Mouse (Mus musculus) midbrain, embryonic 16.5 days (tissue): ENCODE measurements around the gene Pfpl. TPM values are rescaled to one million over a fixed set of nuclear protein-coding genes. Genes with fewer than 3 reads are reported as not detected.

ENCODE experiments used
- ATAC-seq: fragments of 200-750 bp; cut with Nextera tagmentation; 2 replicates; pipeline ENCODE4 v1.8.0; 2017; ENCODE audit warnings: moderate TSS enrichment
- H3K27ac ChIP-seq: fragments of 300-500 bp; sonication (generic); 2 replicates; pipeline ENCODE4 v1.5.1; 2014; ENCODE audit warnings: mild to moderate bottlenecking, low read length, mixed read lengths
- H3K27me3 ChIP-seq: fragments of 300-500 bp; sonication (generic); 2 replicates; pipeline ENCODE4 v1.6.1; 2014; ENCODE audit warnings: low read depth, low read length, mixed read lengths; ENCODE audit not compliant: control insufficient read depth, insufficient read depth
- H3K36me3 ChIP-seq: fragments of 300-500 bp; sonication (generic); 2 replicates; pipeline ENCODE4 v1.6.1; 2014; ENCODE audit warnings: mild to moderate bottlenecking, low read length, moderate library complexity, mixed read lengths; ENCODE audit not compliant: control insufficient read depth, insufficient read depth
- H3K4me1 ChIP-seq: fragments of 300-500 bp; sonication (generic); 2 replicates; pipeline ENCODE4 v1.6.1; 2014; ENCODE audit warnings: mild to moderate bottlenecking, low read length, mixed read lengths; ENCODE audit not compliant: control insufficient read depth, insufficient read depth
- H3K4me2 ChIP-seq: fragments of 300-500 bp; sonication (generic); 2 replicates; pipeline ENCODE4 v1.6.1; 2014; ENCODE audit warnings: mild to moderate bottlenecking, low read length, mixed read lengths
- H3K4me3 ChIP-seq: fragments of 300-500 bp; sonication (generic); 2 replicates; pipeline ENCODE4 v1.5.1; 2014; ENCODE audit warnings: low read depth, mild to moderate bottlenecking, low read length, moderate library complexity, mixed read lengths
- H3K9ac ChIP-seq: fragments of 300-500 bp; sonication (generic); 2 replicates; pipeline ENCODE4 v1.6.1; 2014; ENCODE audit warnings: low read depth, low read length, mixed read lengths
- H3K9me3 ChIP-seq: fragments of 300-500 bp; sonication (generic); replicated peaks from 2 replicates; pipeline ENCODE4 v1.6.1; 2014; ENCODE audit warnings: mild to moderate bottlenecking, low read length, mixed read lengths; ENCODE audit not compliant: control insufficient read depth, poor library complexity, severe bottlenecking
- WGBS: fragments of 180-500 bp; shearing (Covaris S2); extraction: QIAGEN DNeasy Blood & Tissue Kit; methylation state at CpG from one replicate; pipeline ENCODE4 v1.1.7; 2014; 5-methylcytosine and 5-hydroxymethylcytosine counted together
- polyA plus RNA-seq: library from polyadenylated mRNA; unstranded; fragments of >200 nt; fragmentation: Nextera tagmentation; extraction: Ambion mirVana; gene quantifications from 2 replicates; pipeline ENCODE4 v1.2.1, GENCODE M21; 2015

The Pfpl gene
- polyA plus RNA-seq, 1 experiment from 2014 or later: not detected

DNA sequence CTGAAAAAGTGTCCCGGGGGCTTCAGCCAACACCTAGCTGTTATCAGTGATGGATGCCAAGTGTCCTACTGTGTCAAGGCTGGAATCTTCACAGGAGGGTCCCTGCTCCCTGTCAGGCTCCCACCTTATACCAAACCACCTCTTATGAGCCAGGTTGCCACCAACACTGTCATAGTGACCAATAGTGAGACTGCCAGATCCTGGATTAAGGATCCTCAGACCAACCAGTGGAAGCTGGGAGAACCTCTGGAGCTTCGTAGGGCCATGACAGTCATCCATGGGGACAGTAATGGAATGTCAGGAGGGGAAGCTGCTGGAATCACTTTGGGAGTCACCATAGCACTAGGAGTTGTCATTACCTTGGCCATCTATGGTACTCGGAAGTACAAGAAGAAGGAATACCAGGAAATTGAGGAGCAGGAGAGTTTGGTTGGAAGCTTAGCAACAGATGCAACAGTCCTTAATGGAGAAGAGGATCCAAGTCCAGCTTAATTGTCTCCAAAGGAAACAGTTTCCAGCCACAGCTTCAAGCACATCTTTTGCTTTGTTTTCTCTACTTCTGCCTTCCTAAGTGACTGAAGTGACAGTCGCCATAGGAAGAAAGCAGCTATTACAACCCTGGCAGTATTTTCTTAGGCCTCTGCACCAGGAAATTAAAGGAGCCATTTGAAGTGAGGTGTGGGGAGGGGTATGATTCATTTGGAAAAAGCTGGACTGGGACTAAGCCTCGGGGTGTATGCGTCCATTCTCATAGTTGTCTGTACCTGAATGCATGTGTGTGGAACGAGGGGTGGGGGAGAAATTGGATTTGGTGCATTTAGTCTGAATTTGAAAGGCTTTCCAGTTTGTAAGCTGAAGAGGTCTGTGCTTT, 35.4 kb downstream of the Pfpl start:
- H3K4me2 ChIP-seq: no peak overlapping the region
- WGBS: 63% methylated on average over 7 of the region's 7 CpGs
- H3K9ac ChIP-seq: no peak overlapping the region
- no peak overlapping the region for H3K27ac ChIP-seq
- no peaks in the 10 kb centered on the region for H3K9me3 ChIP-seq
- 0 out of 2 replicates have a peak, but pooled peaks cover 4% of the 10 kb centered on the region for H3K36me3 ChIP-seq
- H3K4me1 ChIP-seq: no peaks in the 10 kb centered on the region
- H3K4me3 ChIP-seq: no peak overlapping the region
- no peak for ATAC-seq
- H3K27me3 ChIP-seq: no peaks in the 10 kb centered on the region

DNA sequence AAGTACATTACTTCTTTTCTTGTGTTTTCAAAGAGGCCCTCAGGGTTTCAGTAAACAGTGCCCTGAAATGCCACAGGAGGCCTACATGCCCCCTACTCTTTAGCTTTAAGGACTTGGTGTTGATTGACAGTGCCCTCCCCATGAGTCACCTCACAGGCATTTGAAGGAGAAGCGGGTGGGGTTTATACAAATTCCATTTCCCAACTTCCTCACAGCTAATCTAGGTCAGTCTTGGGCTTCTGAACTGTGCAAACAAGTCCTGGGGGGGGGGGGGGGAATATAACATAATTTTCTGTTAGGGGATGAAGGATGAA, 36.0 kb downstream of the Pfpl start:
- Histone ChIP-seq H3K4me1 (no peaks in the 10 kb centered on the region), H3K4me2 (no peak overlapping the region), H3K9me3 (no peaks in the 10 kb centered on the region), H3K36me3 (peaks cover 4% of the 10 kb centered on the region; the same call in 1 of the 2 replicates), H3K9ac (no peak overlapping the region), H3K4me3 (no peak overlapping the region), H3K27me3 (no peaks in the 10 kb centered on the region), H3K27ac (no peak overlapping the region)
- no peak for ATAC-seq
- WGBS: 39% methylated on average over 1 of the region's 1 CpGs

DNA sequence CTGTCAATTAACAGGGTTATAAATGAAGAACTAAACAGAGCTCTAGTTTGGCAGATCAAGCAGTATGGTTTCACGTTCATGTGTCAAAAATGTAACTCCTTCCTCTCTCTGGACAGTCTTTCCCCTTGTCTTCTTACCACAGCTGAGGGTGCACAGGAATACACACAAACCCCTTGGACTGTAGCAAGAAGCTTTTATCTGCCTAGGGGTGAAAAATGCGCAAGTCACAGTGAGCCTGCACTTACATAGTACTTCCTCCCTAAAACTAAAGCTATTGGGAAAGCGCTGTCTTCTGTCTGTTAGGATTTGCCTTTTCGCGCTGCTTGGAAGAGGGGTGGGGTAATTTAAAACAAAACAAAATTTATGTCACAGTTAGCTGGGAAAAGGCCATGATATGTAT, 36.4 kb downstream of the Pfpl start:
- Histone ChIP-seq H3K36me3 (peaks cover 9% of the 10 kb centered on the region), H3K4me2 (no peak overlapping the region), H3K9ac (no peak overlapping the region), H3K4me3 (no peak overlapping the region), H3K9me3 (no peaks in the 10 kb centered on the region), H3K27me3 (no peaks in the 10 kb centered on the region), H3K4me1 (no peaks in the 10 kb centered on the region), H3K27ac (no peak overlapping the region)
- WGBS: 79% methylated on average over 5 of the region's 5 CpGs
- ATAC-seq: no peak

DNA sequence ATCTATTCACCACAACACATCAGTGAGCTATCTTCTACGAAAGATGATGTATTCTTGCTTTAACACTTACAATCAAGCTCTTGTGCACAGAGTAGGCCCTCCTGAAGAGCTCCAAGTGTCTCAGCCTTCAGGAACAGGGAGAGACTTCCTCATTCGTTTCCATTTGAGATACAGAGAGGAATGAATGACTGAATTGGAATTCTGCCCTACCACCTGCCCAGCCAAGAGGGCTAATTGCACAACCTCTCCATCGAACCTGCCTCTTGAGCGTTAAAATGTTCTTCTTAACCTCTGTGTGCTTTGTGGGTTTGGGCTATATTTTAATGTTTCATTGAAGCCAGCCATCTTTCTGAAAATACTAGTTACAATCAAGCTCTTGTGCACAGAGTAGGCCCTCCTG, 37.0 kb downstream of the Pfpl start:
- Histone ChIP-seq H3K9me3 (no peaks in the 10 kb centered on the region), H3K9ac (no peak overlapping the region), H3K27ac (no peak overlapping the region), H3K36me3 (peaks cover 13% of the 10 kb centered on the region), H3K4me2 (no peak overlapping the region), H3K27me3 (no peaks in the 10 kb centered on the region), H3K4me3 (no peak overlapping the region), H3K4me1 (no peaks in the 10 kb centered on the region)
- no peak for ATAC-seq
- WGBS: 89% methylated on average over 4 of the region's 4 CpGs

DNA sequence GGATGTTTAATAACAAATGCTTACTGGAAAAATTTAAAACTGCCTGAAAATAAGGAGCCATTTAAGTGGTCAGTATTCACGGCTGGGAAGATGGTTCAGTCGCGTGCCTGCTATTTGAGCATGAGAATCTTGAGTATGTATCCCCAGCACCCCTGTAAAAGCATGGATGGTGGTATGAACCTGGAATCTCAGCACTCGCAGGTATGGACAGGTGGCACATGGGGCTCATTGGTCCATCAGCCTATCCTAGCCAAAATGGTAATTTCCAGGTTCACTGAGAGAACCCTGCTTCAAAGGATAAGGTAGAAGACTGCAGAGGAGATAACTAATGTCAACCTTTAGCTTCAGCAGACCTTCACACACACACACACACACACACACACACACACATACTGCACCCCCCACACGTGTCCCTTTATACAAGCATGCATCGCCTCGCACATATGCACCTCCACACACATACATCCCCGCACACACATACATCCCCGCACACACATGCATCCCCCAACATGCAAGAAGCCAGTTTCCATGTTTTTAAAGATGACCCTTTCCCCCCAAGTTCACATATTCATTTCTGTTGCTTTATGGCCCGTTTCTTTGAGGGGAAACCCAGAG, 37.9 kb downstream of the Pfpl start:
- H3K9me3 ChIP-seq: no peaks in the 10 kb centered on the region
- H3K4me1 ChIP-seq: no peaks in the 10 kb centered on the region
- H3K27ac ChIP-seq: no peak overlapping the region
- no peak; the same call in 1 of the 2 replicates for ATAC-seq
- H3K9ac ChIP-seq: no peak overlapping the region
- H3K4me2 ChIP-seq: no peak overlapping the region
- no peak overlapping the region for H3K4me3 ChIP-seq
- H3K36me3 ChIP-seq: peaks cover 13% of the 10 kb centered on the region
- 93% methylated on average over 10 of the region's 10 CpGs for WGBS
- H3K27me3 ChIP-seq: no peaks in the 10 kb centered on the region

DNA sequence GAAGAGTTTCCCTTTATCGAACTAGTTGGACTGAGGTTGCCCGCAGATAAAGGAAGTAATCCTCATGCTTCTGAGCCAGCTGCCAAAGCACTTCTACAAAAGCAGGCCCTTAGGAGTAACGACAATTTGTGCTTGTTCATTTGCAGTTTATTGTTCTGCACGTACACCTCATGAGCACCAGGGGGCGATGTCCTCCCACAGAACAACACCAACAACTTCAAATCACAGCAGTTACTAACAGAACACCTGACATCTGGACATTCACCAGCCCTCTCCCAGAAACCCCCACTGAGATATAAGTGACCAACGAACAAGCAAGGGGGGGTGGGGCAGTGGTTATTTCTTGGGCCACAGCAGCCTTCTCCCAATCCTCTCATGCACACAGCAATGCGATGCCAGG, 38.5 kb downstream of the Pfpl start:
- 27% methylated on average over 7 of the region's 7 CpGs for WGBS
- H3K9ac ChIP-seq: no peak overlapping the region
- no peak overlapping the region for H3K4me3 ChIP-seq
- 0 out of 2 replicates have a peak, but pooled peaks have one; percentile 40 for ATAC-seq
- H3K4me2 ChIP-seq: no peak overlapping the region
- H3K27me3 ChIP-seq: no peaks in the 10 kb centered on the region
- no peak overlapping the region for H3K27ac ChIP-seq
- no peaks in the 10 kb centered on the region for H3K4me1 ChIP-seq
- peaks cover 16% of the 10 kb centered on the region for H3K36me3 ChIP-seq
- H3K9me3 ChIP-seq: no peaks in the 10 kb centered on the region

DNA sequence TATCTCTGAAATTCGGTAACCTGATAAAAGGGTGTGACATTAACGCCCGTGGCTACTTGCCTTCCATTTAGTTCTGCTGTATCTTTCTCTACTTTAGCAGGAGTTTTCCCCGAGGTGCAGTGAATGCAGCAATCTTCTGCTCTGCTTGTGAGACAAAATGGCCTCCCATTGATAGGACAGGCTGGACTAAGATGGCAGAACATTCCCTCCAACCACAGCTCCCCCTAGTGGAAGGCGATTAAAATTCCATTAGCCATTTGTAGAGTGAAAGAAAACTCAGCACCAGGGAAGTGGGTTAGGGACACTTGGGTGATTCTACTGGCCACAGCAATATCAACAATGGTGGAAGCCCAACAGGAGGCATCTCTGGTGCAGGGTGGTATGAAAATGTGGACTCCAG, 39.7 kb downstream of the Pfpl start:
- H3K9ac ChIP-seq: no peak overlapping the region
- H3K4me2 ChIP-seq: no peak overlapping the region
- no peaks in the 10 kb centered on the region for H3K9me3 ChIP-seq
- H3K4me3 ChIP-seq: no peak overlapping the region
- H3K36me3 ChIP-seq: peaks cover 24% of the 10 kb centered on the region
- H3K27me3 ChIP-seq: no peaks in the 10 kb centered on the region
- WGBS: 82% methylated on average over 5 of the region's 5 CpGs
- ATAC-seq: no peak
- no peaks in the 10 kb centered on the region for H3K4me1 ChIP-seq
- no peak overlapping the region for H3K27ac ChIP-seq

DNA sequence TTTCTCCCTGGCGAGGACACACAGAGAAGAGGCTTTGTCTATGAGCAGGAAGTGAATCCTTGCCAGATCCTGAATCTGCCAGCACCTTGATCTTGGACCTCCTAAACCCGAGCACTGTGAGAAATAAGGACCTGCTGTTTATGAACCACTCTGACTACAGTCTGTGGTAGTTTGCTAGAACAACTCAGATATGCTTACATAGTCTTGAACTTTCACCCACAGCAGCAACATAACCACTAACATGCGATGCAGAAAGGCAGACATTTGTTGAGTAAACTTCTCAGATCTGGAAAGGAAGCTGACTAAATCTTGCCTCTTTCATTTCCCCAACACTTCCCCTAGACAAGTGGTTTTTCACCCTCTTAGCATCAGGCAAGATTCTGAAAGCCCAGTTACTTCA, 44.2 kb downstream of the Pfpl start:
- ATAC-seq: no peak
- Histone ChIP-seq H3K4me2 (no peak overlapping the region), H3K9me3 (no peaks in the 10 kb centered on the region), H3K9ac (no peak overlapping the region), H3K4me3 (no peak overlapping the region), H3K27me3 (no peaks in the 10 kb centered on the region), H3K4me1 (no peaks in the 10 kb centered on the region), H3K27ac (no peak overlapping the region), H3K36me3 (peaks cover 32% of the 10 kb centered on the region)
- WGBS: 73% methylated on average over 3 of the region's 3 CpGs

DNA sequence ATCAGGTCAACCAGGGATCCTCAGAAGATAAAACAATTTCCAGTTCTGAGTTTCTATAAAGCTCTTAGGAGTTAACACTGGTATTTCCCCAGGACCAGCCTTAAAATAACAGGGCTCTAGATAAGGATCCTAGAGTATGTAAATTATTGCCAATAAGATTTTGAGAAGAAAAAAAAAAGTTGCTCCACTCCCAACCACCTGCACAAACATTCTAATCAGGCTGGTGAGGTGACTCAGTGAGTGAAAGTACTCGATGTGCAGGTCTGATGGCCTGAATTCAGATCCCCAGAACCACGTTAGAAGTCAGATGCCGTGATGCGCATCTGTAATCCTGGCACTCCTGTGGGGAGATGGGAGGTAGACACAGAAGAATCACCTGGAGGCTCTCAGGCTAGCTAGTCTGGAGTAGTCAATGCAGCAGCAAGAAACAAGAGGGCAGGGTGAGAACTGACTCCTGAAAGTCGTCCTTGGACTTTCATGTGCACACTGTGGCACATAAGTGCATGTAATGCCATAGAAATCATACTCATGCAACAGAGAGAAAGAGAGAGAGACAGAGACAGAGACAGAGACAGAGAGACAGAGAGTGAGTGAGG, 44.8 kb downstream of the Pfpl start:
- Histone ChIP-seq H3K9me3 (no peaks in the 10 kb centered on the region), H3K27me3 (no peaks in the 10 kb centered on the region), H3K36me3 (peaks cover 32% of the 10 kb centered on the region), H3K9ac (no peak overlapping the region), H3K4me1 (no peaks in the 10 kb centered on the region), H3K4me3 (no peak overlapping the region), H3K27ac (no peak overlapping the region), H3K4me2 (no peak overlapping the region)
- WGBS: 89% methylated on average over 5 of the region's 5 CpGs
- ATAC-seq: no peak
